Mouse (Mus musculus): Measurements from ENCODE around the gene Olfr576. TPM values are rescaled to one million over a fixed set of nuclear protein-coding genes. Genes with fewer than 3 reads are reported as not detected.

Gene Olfr576
- total RNA-seq (2015), result not detected in 2 replicates
- total RNA-seq (2017), result not detected in 2 replicates

DNA sequence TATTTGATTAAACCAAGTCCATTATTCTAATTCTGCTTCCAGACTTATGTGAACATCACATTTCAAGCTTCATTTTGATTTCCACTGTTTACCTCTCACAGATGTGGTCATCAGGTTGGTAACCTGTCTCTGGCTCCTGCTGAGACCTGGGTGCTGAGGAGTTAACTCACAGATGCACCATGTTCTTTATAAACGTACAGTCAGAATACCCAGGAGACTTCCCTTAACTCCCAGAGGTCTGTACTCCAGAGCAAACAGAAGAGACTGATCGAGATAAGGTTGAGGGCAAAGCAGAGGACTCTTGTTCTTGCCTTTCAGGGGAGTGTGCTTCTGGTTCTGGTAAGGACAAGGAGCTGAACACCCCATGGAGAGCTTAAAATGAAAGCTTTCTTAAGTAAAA lies at the start of gene Olfr576:
TSS of gene Olfr576 (plus strand) at position 301 of the 400 bp plus-strand sequence.
- ATAC-seq (replicated peaks; ENCODE audit: poor library complexity), result no peak

DNA sequence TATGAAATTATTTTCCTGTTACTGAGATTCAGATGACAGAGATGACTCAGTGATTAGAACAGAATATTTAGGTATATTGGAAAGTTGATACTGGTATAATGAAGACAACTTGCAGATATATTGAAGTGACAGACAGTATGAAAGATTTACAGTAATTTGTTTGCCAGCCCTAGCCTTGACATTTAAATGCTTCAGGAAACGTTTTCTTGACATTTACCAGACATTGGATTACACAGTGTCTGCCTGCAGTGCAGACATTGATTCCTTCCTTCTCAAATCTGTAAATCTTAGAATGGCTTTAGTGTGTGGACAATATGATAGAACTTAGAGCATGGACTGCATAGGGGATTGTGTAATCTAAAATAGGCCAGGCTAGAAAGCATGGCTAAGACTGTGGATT lies 47.2 kb upstream of the Olfr576 start:
- ATAC-seq (replicated peaks; ENCODE audit: poor library complexity), result no peak

GRCm38 (mm10) chr7:102916405-102916804 lies 46.1 kb upstream of the Olfr576 start:
- ATAC-seq (replicated peaks; ENCODE audit: poor library complexity), result no peak

DNA sequence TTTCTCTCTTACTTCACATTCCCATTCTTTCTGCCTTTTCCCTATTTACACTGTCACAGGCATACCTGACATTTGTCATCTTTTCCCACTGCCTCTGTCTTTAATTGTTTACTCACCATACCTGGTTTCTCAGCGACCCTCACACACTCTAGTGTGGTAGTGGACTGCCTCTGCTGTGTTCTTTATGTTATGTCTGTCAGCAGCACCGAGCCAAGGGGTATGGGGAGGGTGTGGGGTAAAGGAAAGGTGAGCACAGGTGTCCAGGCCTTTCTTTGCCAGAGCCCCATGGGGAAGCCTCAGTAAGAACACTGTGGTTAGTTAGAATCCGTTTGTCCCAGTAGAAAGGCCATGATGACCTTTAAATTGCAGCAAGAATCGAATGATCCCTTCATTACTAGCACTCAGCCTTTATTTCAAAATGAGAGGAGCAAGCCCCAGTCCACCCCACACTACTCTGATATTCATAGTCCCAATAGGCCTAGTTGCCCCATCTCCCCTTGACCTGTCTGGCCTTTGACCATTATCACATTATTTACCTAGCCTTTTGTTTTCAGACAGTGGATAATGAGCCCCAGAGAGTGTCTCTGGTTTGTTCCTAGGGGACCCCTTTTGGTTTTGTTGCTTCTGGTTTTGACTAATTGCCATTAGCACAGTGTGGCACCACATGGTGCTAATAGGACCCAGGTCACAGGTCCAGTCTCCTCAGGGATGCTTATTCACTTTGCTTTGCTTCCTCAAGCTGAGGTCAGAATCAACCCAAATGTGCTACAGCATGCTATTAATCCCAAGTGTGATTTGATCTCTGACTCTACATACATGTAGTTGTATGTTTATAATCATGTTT lies 45.2 kb upstream of the Olfr576 start, which contains the start of gene Olfr571:
TSS of gene Olfr571 (minus strand) at position 505 of the 844 bp plus-strand sequence.
- no peak for ATAC-seq (replicated peaks; ENCODE audit: poor library complexity)

GRCm38 (mm10) chr7:102919632-102920031 lies 42.8 kb upstream of the Olfr576 start:
- peak; percentile 97 for ATAC-seq (replicated peaks; ENCODE audit: poor library complexity)

DNA sequence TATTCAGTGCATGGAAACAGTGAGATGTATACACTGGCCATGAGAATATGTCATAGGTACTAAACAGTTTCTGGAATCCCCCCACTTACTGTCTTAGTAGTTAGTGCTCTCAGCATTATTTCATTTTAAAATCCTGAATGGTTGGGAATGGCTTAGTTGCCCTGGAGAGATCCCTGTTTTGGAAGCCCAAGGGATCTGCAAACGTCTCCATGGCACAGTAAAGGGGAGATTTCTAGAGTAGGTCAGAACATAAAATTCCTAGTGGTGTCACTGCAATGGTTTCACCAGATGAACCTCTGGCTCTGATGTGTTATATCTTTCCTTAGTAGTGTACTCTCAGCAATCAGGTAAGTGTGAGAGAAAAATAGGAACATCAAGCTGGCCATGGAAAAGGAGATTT lies 38.4 kb upstream of the Olfr576 start, which contains the start of gene Olfr572:
TSS of gene Olfr572 (plus strand) at position 301 of the 400 bp plus-strand sequence.
- ATAC-seq (replicated peaks; ENCODE audit: poor library complexity), result no peak

- ATAC-seq (replicated peaks; ENCODE audit: poor library complexity), result peak; percentile 65
These were observed 35.4 kb upstream of the Olfr576 start for GRCm38 (mm10) chr7:102927105-102927504.

- no peak for ATAC-seq (replicated peaks; ENCODE audit: poor library complexity)
These were observed 20.0 kb upstream of the Olfr576 start, which contains the start of gene Olfr573-ps1 for GRCm38 (mm10) chr7:102942475-102942874. TSS of gene Olfr573-ps1 (minus strand) at chr7:102942575.

GRCm38 (mm10) chr7:102943417-102943816 lies 19.0 kb upstream of the Olfr576 start:
- no peak for ATAC-seq (replicated peaks; ENCODE audit: poor library complexity)

- ATAC-seq (replicated peaks; ENCODE audit: poor library complexity), result no peak
These were observed 14.3 kb upstream of the Olfr576 start, which contains the start of gene Olfr574 for GRCm38 (mm10) chr7:102948167-102948566. TSS of gene Olfr574 (plus strand) at chr7:102948467.

DNA sequence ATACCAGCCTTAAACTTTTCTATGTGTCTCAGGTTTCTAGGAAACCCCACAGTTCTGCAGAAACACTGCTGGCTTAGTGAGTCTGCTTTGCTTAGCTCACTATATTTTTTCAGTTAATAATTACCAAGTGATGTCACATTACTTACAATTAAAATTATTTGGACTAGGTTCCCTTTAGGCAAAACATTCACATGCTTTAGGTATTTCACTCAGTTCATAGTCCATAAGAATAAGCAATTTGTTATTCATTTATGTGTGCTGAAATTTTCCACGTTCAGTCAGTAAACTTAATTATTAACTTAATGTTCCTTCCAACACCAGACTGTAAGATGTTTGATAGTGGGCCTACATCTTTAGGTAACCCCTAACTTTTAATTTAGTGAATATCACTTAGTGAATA lies 11.7 kb upstream of the Olfr576 start:
- no peak for ATAC-seq (replicated peaks; ENCODE audit: poor library complexity)

- ATAC-seq (replicated peaks; ENCODE audit: poor library complexity), result no peak
These were observed 4.3 kb upstream of the Olfr576 start for GRCm38 (mm10) chr7:102958137-102958536.

DNA sequence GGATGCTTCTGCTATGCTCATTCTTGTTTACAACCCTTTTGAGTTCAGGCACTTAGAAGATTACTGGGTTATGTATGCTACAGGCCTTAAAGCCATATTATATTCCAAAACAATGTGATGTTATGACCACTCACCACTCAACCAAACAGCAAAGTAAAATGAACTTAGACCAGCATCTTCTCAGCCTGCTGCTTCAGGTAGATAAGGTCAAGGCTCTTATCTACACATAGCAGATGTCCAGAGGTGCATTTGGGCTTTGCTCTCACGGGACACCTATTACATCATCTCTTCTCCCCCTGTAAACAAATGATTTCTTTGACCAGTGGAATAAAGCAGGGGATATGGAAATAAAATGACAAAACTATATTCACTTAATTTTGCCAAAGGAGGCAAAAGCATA lies 3.9 kb upstream of the Olfr576 start, which contains the start of gene Olfr575:
TSS of gene Olfr575 (minus strand) at position 183 of the 400 bp plus-strand sequence.
- no peak for ATAC-seq (replicated peaks; ENCODE audit: poor library complexity)

- ATAC-seq (replicated peaks; ENCODE audit: poor library complexity), result no peak
These were observed 11.9 kb downstream of the Olfr576 start for GRCm38 (mm10) chr7:102974399-102974798.

DNA sequence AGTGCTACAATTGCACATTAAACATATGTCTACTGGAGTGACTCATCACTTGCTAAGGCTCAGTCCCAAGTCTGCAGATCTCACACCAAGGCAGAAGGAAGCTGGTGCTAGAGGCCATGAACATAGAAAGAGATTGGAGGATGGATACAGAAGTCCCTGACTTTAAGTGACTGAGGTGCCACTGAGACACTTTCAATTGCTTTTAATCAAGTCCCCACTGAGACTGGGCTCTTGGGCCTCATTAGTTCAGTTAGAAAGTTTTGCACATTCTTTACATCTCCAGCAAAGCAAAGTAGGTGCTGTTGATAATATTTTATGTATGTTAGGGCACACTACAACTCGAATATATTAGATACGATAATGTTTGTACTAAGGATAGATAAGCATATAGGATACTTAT lies 13.4 kb downstream of the Olfr576 start, which contains the start of gene Olfr577:
TSS of gene Olfr577 (minus strand) at position 101 of the 400 bp plus-strand sequence.
- ATAC-seq (replicated peaks; ENCODE audit: poor library complexity), result no peak

- no peak for ATAC-seq (replicated peaks; ENCODE audit: poor library complexity)
These were observed 26.8 kb downstream of the Olfr576 start, which contains the start of gene Olfr578 for GRCm38 (mm10) chr7:102989224-102989623. TSS of gene Olfr578 (minus strand) at chr7:102989324.

Other genes with a start within 250 kb of the Olfr576 start
- gene Olfr33, start 243.6 kb upstream of the Olfr576 start, total RNA-seq (2015), result not detected in 2 replicates
- gene Olfr33, start 243.6 kb upstream of the Olfr576 start, total RNA-seq (2017), result not detected in 2 replicates
- gene Olfr559, start 235.2 kb upstream of the Olfr576 start, total RNA-seq (2015), result not detected in 2 replicates
- gene Olfr559, start 235.2 kb upstream of the Olfr576 start, total RNA-seq (2017), result not detected in 2 replicates
- gene Olfr560, start 203.3 kb upstream of the Olfr576 start, total RNA-seq (2015), result not detected in 2 replicates
- not detected in 2 replicates for gene Olfr560, start 203.3 kb upstream of the Olfr576 start, total RNA-seq (2017)
- not detected in 2 replicates for gene Olfr78, start 203.2 kb upstream of the Olfr576 start, total RNA-seq (2015)
- not detected in 2 replicates for gene Olfr78, start 203.2 kb upstream of the Olfr576 start, total RNA-seq (2017)
- gene Olfr561, start 191.4 kb upstream of the Olfr576 start, total RNA-seq (2015), result not detected in 2 replicates
- not detected in 2 replicates for gene Olfr561, start 191.4 kb upstream of the Olfr576 start, total RNA-seq (2017)
- not detected in 2 replicates for gene Olfr564, start 159.2 kb upstream of the Olfr576 start, total RNA-seq (2015)
- gene Olfr564, start 159.2 kb upstream of the Olfr576 start, total RNA-seq (2017), result not detected in 2 replicates
- not detected in 2 replicates for gene Olfr566, start 103.9 kb upstream of the Olfr576 start, total RNA-seq (2015)
- gene Olfr566, start 103.9 kb upstream of the Olfr576 start, total RNA-seq (2017), result not detected in 2 replicates
- gene Olfr568, start 85.5 kb upstream of the Olfr576 start, total RNA-seq (2015), result not detected in 2 replicates
- not detected in 2 replicates for gene Olfr568, start 85.5 kb upstream of the Olfr576 start, total RNA-seq (2017)
- not detected in 2 replicates for gene Olfr569, start 71.8 kb upstream of the Olfr576 start, total RNA-seq (2015)
- not detected in 2 replicates for gene Olfr569, start 71.8 kb upstream of the Olfr576 start, total RNA-seq (2017)
- not detected in 2 replicates for gene Olfr570, start 68.1 kb upstream of the Olfr576 start, total RNA-seq (2015)
- not detected in 2 replicates for gene Olfr570, start 68.1 kb upstream of the Olfr576 start, total RNA-seq (2017)
- gene Olfr571, start 45.1 kb upstream of the Olfr576 start, total RNA-seq (2015), result not detected in 2 replicates
- gene Olfr571, start 45.1 kb upstream of the Olfr576 start, total RNA-seq (2017), result not detected in 2 replicates
- not detected in 2 replicates for gene Olfr572, start 38.3 kb upstream of the Olfr576 start, total RNA-seq (2015)
- not detected in 2 replicates for gene Olfr572, start 38.3 kb upstream of the Olfr576 start, total RNA-seq (2017)
- not detected in 2 replicates for gene Olfr573-ps1, start 20.1 kb upstream of the Olfr576 start, total RNA-seq (2015)
- not detected in 2 replicates for gene Olfr573-ps1, start 20.1 kb upstream of the Olfr576 start, total RNA-seq (2017)
- not detected in 2 replicates for gene Olfr574, start 14.2 kb upstream of the Olfr576 start, total RNA-seq (2015)
- gene Olfr574, start 14.2 kb upstream of the Olfr576 start, total RNA-seq (2017), result not detected in 2 replicates
- not detected in 2 replicates for gene Olfr575, start 3.9 kb upstream of the Olfr576 start, total RNA-seq (2015)
- gene Olfr575, start 3.9 kb upstream of the Olfr576 start, total RNA-seq (2017), result not detected in 2 replicates
- not detected in 2 replicates for gene Olfr577, start 13.3 kb downstream of the Olfr576 start, total RNA-seq (2015)
- gene Olfr577, start 13.3 kb downstream of the Olfr576 start, total RNA-seq (2017), result not detected in 2 replicates
- not detected in 2 replicates for gene Olfr578, start 26.7 kb downstream of the Olfr576 start, total RNA-seq (2015)
- not detected in 2 replicates for gene Olfr578, start 26.7 kb downstream of the Olfr576 start, total RNA-seq (2017)
- gene Olfr582, start 75.4 kb downstream of the Olfr576 start, total RNA-seq (2015), result not detected in 2 replicates
- not detected in 2 replicates for gene Olfr582, start 75.4 kb downstream of the Olfr576 start, total RNA-seq (2017)
- not detected in 2 replicates for gene Olfr583, start 88.6 kb downstream of the Olfr576 start, total RNA-seq (2015)
- gene Olfr583, start 88.6 kb downstream of the Olfr576 start, total RNA-seq (2017), result not detected in 2 replicates
- gene Olfr584, start 119.2 kb downstream of the Olfr576 start, total RNA-seq (2015), result not detected in 2 replicates
- not detected in 2 replicates for gene Olfr584, start 119.2 kb downstream of the Olfr576 start, total RNA-seq (2017)
- gene Olfr585, start 135.1 kb downstream of the Olfr576 start, total RNA-seq (2015), result not detected in 2 replicates
- not detected in 2 replicates for gene Olfr585, start 135.1 kb downstream of the Olfr576 start, total RNA-seq (2017)
- gene Olfr586, start 163.0 kb downstream of the Olfr576 start, total RNA-seq (2015), result not detected in 2 replicates
- gene Olfr586, start 163.0 kb downstream of the Olfr576 start, total RNA-seq (2017), result not detected in 2 replicates
- not detected in 2 replicates for gene Olfr588-ps1, start 178.2 kb downstream of the Olfr576 start, total RNA-seq (2015)
- not detected in 2 replicates for gene Olfr588-ps1, start 178.2 kb downstream of the Olfr576 start, total RNA-seq (2017)
- not detected in 2 replicates for gene Olfr589, start 193.7 kb downstream of the Olfr576 start, total RNA-seq (2015)
- gene Olfr589, start 193.7 kb downstream of the Olfr576 start, total RNA-seq (2017), result not detected in 2 replicates
- gene Olfr591, start 215.7 kb downstream of the Olfr576 start, total RNA-seq (2015), result not detected in 2 replicates
- gene Olfr591, start 215.7 kb downstream of the Olfr576 start, total RNA-seq (2017), result not detected in 2 replicates
- not detected in 2 replicates for gene Olfr592, start 222.1 kb downstream of the Olfr576 start, total RNA-seq (2015)
- not detected in 2 replicates for gene Olfr592, start 222.1 kb downstream of the Olfr576 start, total RNA-seq (2017)
- not detected in 2 replicates for gene Olfr593, start 249.2 kb downstream of the Olfr576 start, total RNA-seq (2015)
- gene Olfr593, start 249.2 kb downstream of the Olfr576 start, total RNA-seq (2017), result not detected in 2 replicates